ENCODE assay signal across 8 mouse cellular contexts in genomic region chr4:43499407-43500333, GRCm38 (mm10). TPM values are rescaled to one million over a fixed set of nuclear protein-coding genes. Genes with fewer than 3 reads are reported as not detected.
DNase-seq lines count a peak whose midpoint lies in the region; ATAC-seq and TF ChIP-seq lines count a peak whose summit lies in the region.

TSS of gene Arhgef39 (minus strand) at chr4:43499695.

- H3K27ac ChIP-seq in cerebellum, adult 2 months (ENCODE audit: insufficient read depth, low read length), result no peak within 1 kb of the TSS
- H3K27ac ChIP-seq in forebrain, postnatal 0 days (ENCODE audit: low read depth, low read length), result no peak within 1 kb of the TSS; the same call in 1 of the 2 replicates
- peak within 1 kb of the TSS; percentile 93 for H3K27ac ChIP-seq in hindbrain, embryonic 10.5 days

- H3K27me3 ChIP-seq in cerebellum, adult 2 months (ENCODE audit: control insufficient read depth, insufficient read depth, low read length), result no peaks in the 10 kb centered on the region
- H3K27me3 ChIP-seq in forebrain, postnatal 0 days (ENCODE audit: insufficient read depth, low read length), result no peaks in the 10 kb centered on the region
- peaks cover 39% of the 10 kb centered on the region for H3K27me3 ChIP-seq in hindbrain, embryonic 10.5 days (ENCODE audit: insufficient read depth, poor library complexity, severe bottlenecking)

- DNase-seq in NIH3T3 (ENCODE audit: low read depth), result peak; percentile 92
- DNase-seq in cerebellum, adult 2 months, result peak; percentile 82 to 83
- DNase-seq in forebrain, postnatal 0 days, result peak; percentile 85
- peak; percentile 86 for DNase-seq in hindbrain, embryonic 10.5 days (ENCODE audit: low spot score)
- DNase-seq in layer of hippocampus, postnatal 14 days (ENCODE audit: low spot score in 2 of 2), result peak; percentile 56 to 64
- peak; percentile 88 for DNase-seq in lung, postnatal 36 days
- peak; percentile 79 for DNase-seq in right cerebral cortex, adult 18-20 months
- DNase-seq in urinary bladder, adult 2 months (ENCODE audit: low spot score), result peak; percentile 60

- no peaks in the 10 kb centered on the region; the same call in none of the 2 replicates for H3K4me1 ChIP-seq in cerebellum, adult 2 months (ENCODE audit: control insufficient read depth, insufficient read depth, low read length)
- no peaks in the 10 kb centered on the region for H3K4me1 ChIP-seq in forebrain, postnatal 0 days (ENCODE audit: insufficient read depth)
- peaks cover 43% of the 10 kb centered on the region for H3K4me1 ChIP-seq in hindbrain, embryonic 10.5 days (replicated peaks)

- H3K36me3 ChIP-seq in forebrain, postnatal 0 days (ENCODE audit: insufficient read depth), result peaks cover 7% of the 10 kb centered on the region; the same call in 1 of the 2 replicates
- peaks cover 28% of the 10 kb centered on the region for H3K36me3 ChIP-seq in hindbrain, embryonic 10.5 days

- H3K9ac ChIP-seq in forebrain, postnatal 0 days, result peak within 1 kb of the TSS; percentile 48

- TF ChIP-seq POLR2A in cerebellum, adult 2 months (IDR thresholded peaks at IDR 0.05; ENCODE audit: borderline replicate concordance, insufficient read depth, low read length), result peak; percentile 80

- no peaks in the 10 kb centered on the region for H3K9me3 ChIP-seq in forebrain, postnatal 0 days (ENCODE audit: low read length)
- H3K9me3 ChIP-seq in hindbrain, embryonic 10.5 days, result no peaks in the 10 kb centered on the region

- no peak for TF ChIP-seq CTCF in cerebellum, adult 2 months (IDR thresholded peaks at IDR 0.05; ENCODE audit: borderline replicate concordance, insufficient read depth, low read depth, low read length)
- no peak for TF ChIP-seq CTCF in forebrain, postnatal 0 days (IDR thresholded peaks at IDR 0.05; ENCODE audit: low read depth)

- ATAC-seq in forebrain, postnatal 0 days, result peak; percentile 93

- H3K4me3 ChIP-seq in cerebellum, adult 2 months (replicated peaks; ENCODE audit: insufficient read depth, low read depth, low read length), result peak within 1 kb of the TSS; percentile 77
- peak within 1 kb of the TSS; percentile 50 for H3K4me3 ChIP-seq in forebrain, postnatal 0 days (ENCODE audit: low read depth, low read length)
- peak within 1 kb of the TSS; percentile 76 for H3K4me3 ChIP-seq in hindbrain, embryonic 10.5 days

- WGBS in cerebellum, adult 2 months, result 4% methylated on average over 50 of the region's 50 CpGs
- WGBS in forebrain, postnatal 0 days, result 7% methylated on average over 50 of the region's 50 CpGs
- 8% methylated on average over 50 of the region's 50 CpGs for WGBS in hindbrain, embryonic 10.5 days

- H3K4me2 ChIP-seq in forebrain, postnatal 0 days (ENCODE audit: low read depth), result peak within 1 kb of the TSS; percentile 83

RNA-seq across cellular contexts. Expression of gene Arhgef39, which starts in this region (rescaled TPM):
- 2.8 and 3.2 TPM in 2 replicates for polyA plus RNA-seq in cerebellum, adult 2 months (2012; rRNA removed)
- total RNA-seq in forebrain, postnatal 0 days (2014; rRNA removed), result 2.9 and 4.5 TPM in 2 replicates
- 3.6 and 3.9 TPM in 2 replicates for polyA plus RNA-seq in forebrain, postnatal 0 days (2015; fragmentation: Nextera tagmentation; extraction: Ambion mirVana)
- polyA plus RNA-seq in hindbrain, embryonic 10.5 days (2016; fragmentation: Nextera tagmentation; extraction: Ambion mirVana), result 47.2 and 50.5 TPM in 2 replicates
- total RNA-seq in layer of hippocampus, postnatal 14 days (2021), result 1 to 10 TPM in 1 of 2 experiments, under 1 TPM in 1; 0.74 to 1.2 TPM
- 14.7 and 26.0 TPM in 2 replicates for polyA plus RNA-seq in urinary bladder, adult 2 months (2012; rRNA removed)
